Mouse (Mus musculus) midbrain, postnatal 0 days (tissue): ENCODE measurements around the gene Krtcap2. TPM values are rescaled to one million over a fixed set of nuclear protein-coding genes. Genes with fewer than 3 reads are reported as not detected.
A peak's percentile ranks its signal among the peaks of the same experiment; 100 is the strongest.

Source experiments
- ATAC-seq: fragments of 200-750 bp; cut with Nextera tagmentation; 2 replicates; pipeline ENCODE4 v1.8.0; 2017; ENCODE audit warnings: moderate number of reproducible peaks, mild to moderate bottlenecking, moderate TSS enrichment, moderate library complexity; ENCODE audit not compliant: low FRiP score
- DNase-seq: peaks from one replicate; pipeline ENCODE4 v3.0.0-alpha.2; 2015; ENCODE audit warnings: low spot score
- H3K27ac ChIP-seq: fragments of 300-500 bp; sonication (generic); 2 replicates; pipeline ENCODE4 v1.5.1; 2014; ENCODE audit warnings: low read depth, mild to moderate bottlenecking, low read length, mixed read lengths
- H3K27me3 ChIP-seq: fragments of 300-500 bp; sonication (generic); 2 replicates; pipeline ENCODE4 v1.6.1; 2014; ENCODE audit warnings: low read length, control low read depth, mixed read lengths; ENCODE audit not compliant: insufficient read depth
- H3K36me3 ChIP-seq: fragments of 300-500 bp; sonication (generic); 2 replicates; pipeline ENCODE4 v1.6.1; 2014; ENCODE audit warnings: low read length, control low read depth, mixed read lengths; ENCODE audit not compliant: insufficient read depth
- H3K4me1 ChIP-seq: fragments of 300-500 bp; sonication (generic); 2 replicates; pipeline ENCODE4 v1.6.1; 2014; ENCODE audit warnings: mild to moderate bottlenecking, control low read depth, antibody characterized with exemption, low read length, mixed read lengths; ENCODE audit not compliant: insufficient read depth
- H3K4me2 ChIP-seq: fragments of 300-500 bp; sonication (generic); 2 replicates; pipeline ENCODE4 v1.6.1; 2014; ENCODE audit warnings: low read depth, mild to moderate bottlenecking, low read length, mixed read lengths; ENCODE audit not compliant: poor library complexity, severe bottlenecking
- H3K4me3 ChIP-seq: fragments of 300-500 bp; sonication (generic); 2 replicates; pipeline ENCODE4 v1.5.1; 2014; ENCODE audit warnings: low read depth, mild to moderate bottlenecking, low read length, moderate library complexity
- H3K9ac ChIP-seq: fragments of 300-500 bp; sonication (generic); replicated peaks from 2 replicates; pipeline ENCODE4 v1.6.1; 2014; ENCODE audit warnings: mild to moderate bottlenecking, low read length, moderate library complexity, mixed read lengths; ENCODE audit not compliant: poor library complexity, severe bottlenecking
- H3K9me3 ChIP-seq: fragments of 300-500 bp; sonication (generic); 2 replicates; pipeline ENCODE4 v1.6.1; 2016; ENCODE audit warnings: low read length, control low read depth
- CTCF ChIP-seq: IDR thresholded peaks from 2 replicates; pipeline ENCODE4 v1.5.1; 2016; ENCODE audit warnings: antibody characterized with exemption, mild to moderate bottlenecking
- WGBS: fragments of 180-500 bp; shearing (Covaris S2); extraction: QIAGEN DNeasy Blood & Tissue Kit; methylation state at CpG from one replicate; pipeline ENCODE4 v1.1.7; 2014; 5-methylcytosine and 5-hydroxymethylcytosine counted together
- polyA plus RNA-seq: library from polyadenylated mRNA; unstranded; fragments of >200 nt; fragmentation: Nextera tagmentation; extraction: Ambion mirVana; gene quantifications from 2 replicates; pipeline ENCODE4 v1.2.1, GENCODE M21; 2015
- total RNA-seq: library from RNA; depleted of rRNA; stranded (reverse); fragments of >200 nt; gene quantifications from 2 replicates; pipeline ENCODE4 v1.2.3, GENCODE M21; 2014

Krtcap2 gene
- total and polyA plus RNA-seq, 2 experiments from 2014 or later = 93.9 to 219 TPM

GRCm38 (mm10) chr3:89268916-89269315, 23.1 kb downstream of the Krtcap2 start:
- H3K36me3 ChIP-seq = 0 out of 2 replicates have a peak, but pooled peaks cover 3% of the 10 kb centered on the region
- peaks cover 11% of the 10 kb centered on the region; the same call in 1 of the 2 replicates for H3K4me1 ChIP-seq
- 58% methylated on average over 8 of the region's 8 CpGs for WGBS
- DNase-seq (no peak), ATAC-seq (no peak)
- H3K4me3 ChIP-seq = no peak overlapping the region
- H3K9ac ChIP-seq = no peak overlapping the region
- no peaks in the 10 kb centered on the region for H3K27me3 ChIP-seq
- H3K9me3 ChIP-seq = no peaks in the 10 kb centered on the region
- no peak overlapping the region for H3K27ac ChIP-seq
- TF ChIP-seq CTCF = no peak
- H3K4me2 ChIP-seq = peak overlapping the region; percentile 72; the same call in 1 of the 2 replicates

- peak; percentile 70 for ATAC-seq
- Histone ChIP-seq H3K27ac (peak within 1 kb of the TSS; percentile 63), H3K4me3 (peak within 1 kb of the TSS; percentile 54), H3K4me2 (peak within 1 kb of the TSS; percentile 72), H3K4me1 (peaks cover 11% of the 10 kb centered on the region; the same call in 1 of the 2 replicates), H3K27me3 (no peaks in the 10 kb centered on the region), H3K9me3 (no peaks in the 10 kb centered on the region), H3K9ac (peak within 1 kb of the TSS; percentile 76), H3K36me3 (0 out of 2 replicates have a peak, but pooled peaks cover 3% of the 10 kb centered on the region)
- TF ChIP-seq CTCF = peak; percentile 69
- 2% methylated on average over 39 of the region's 39 CpGs for WGBS
- DNase-seq = peak; percentile 74
Measured at GRCm38 (mm10) chr3:89270051-89270755, 24.4 kb downstream of the Krtcap2 start, which contains the start of gene Slc50a1. Gene Slc50a1 (minus strand): TSS chr3:89270570.

GRCm38 (mm10) chr3:89270891-89271290, 25.1 kb downstream of the Krtcap2 start:
- no peaks in the 10 kb centered on the region for H3K9me3 ChIP-seq
- TF ChIP-seq CTCF = no peak
- H3K27ac ChIP-seq = 0 out of 2 replicates have a peak overlapping the region, but pooled peaks have one; percentile 63
- ATAC-seq = no peak
- H3K9ac ChIP-seq = peak overlapping the region; percentile 76; the same call in 1 of the 2 replicates
- no peak for DNase-seq
- peak overlapping the region; percentile 72 for H3K4me2 ChIP-seq
- H3K27me3 ChIP-seq = no peaks in the 10 kb centered on the region
- H3K4me1 ChIP-seq = peaks cover 11% of the 10 kb centered on the region; the same call in 1 of the 2 replicates
- 0 out of 2 replicates have a peak, but pooled peaks cover 3% of the 10 kb centered on the region for H3K36me3 ChIP-seq
- H3K4me3 ChIP-seq = peak overlapping the region; percentile 54
- WGBS = 65% methylated on average over 6 of the region's 6 CpGs

GRCm38 (mm10) chr3:89271760-89272159, 26.0 kb downstream of the Krtcap2 start:
- Histone ChIP-seq H3K27me3 (no peaks in the 10 kb centered on the region), H3K4me2 (no peak overlapping the region), H3K4me3 (no peak overlapping the region), H3K27ac (no peak overlapping the region), H3K9ac (no peak overlapping the region), H3K4me1 (peaks cover 11% of the 10 kb centered on the region; the same call in 1 of the 2 replicates), H3K36me3 (0 out of 2 replicates have a peak, but pooled peaks cover 3% of the 10 kb centered on the region), H3K9me3 (no peaks in the 10 kb centered on the region)
- no peak for DNase-seq
- ATAC-seq = no peak
- 57% methylated on average over 6 of the region's 6 CpGs for WGBS
- no peak for TF ChIP-seq CTCF

GRCm38 (mm10) chr3:89276061-89276460, 30.3 kb downstream of the Krtcap2 start:
- H3K4me2 ChIP-seq = no peak overlapping the region
- TF ChIP-seq CTCF = no peak
- H3K27me3 ChIP-seq = peaks cover 4% of the 10 kb centered on the region; the same call in 1 of the 2 replicates
- no peak for DNase-seq
- no peak overlapping the region for H3K9ac ChIP-seq
- H3K27ac ChIP-seq = no peak overlapping the region
- no peak for ATAC-seq
- no peaks in the 10 kb centered on the region for H3K9me3 ChIP-seq
- no peaks in the 10 kb centered on the region for H3K36me3 ChIP-seq
- no peak overlapping the region for H3K4me3 ChIP-seq
- 92% methylated on average over 13 of the region's 13 CpGs for WGBS
- H3K4me1 ChIP-seq = peaks cover 4% of the 10 kb centered on the region
